Mouse (Mus musculus): Measurements from ENCODE around the gene Exoc3l4.

GRCm38 (mm10) chr12:111450359-111450758, 33.5 kb downstream of the Exoc3l4 start:
- TF ChIP-seq CTCF (IDR thresholded peaks at IDR 0.05; ENCODE audit: low read depth) (no peak), EP300 (IDR thresholded peaks at IDR 0.05; ENCODE audit: low read depth) (no peak)

Data from heart, postnatal 0 days (tissue).